Mouse (Mus musculus) neural tube, embryonic 15.5 days (tissue): Measurements from ENCODE around the gene 4930523C07Rik. TPM values are rescaled to one million over a fixed set of nuclear protein-coding genes. Genes with fewer than 3 reads are reported as not detected.

Experiments used
- ATAC-seq: fragments of 200-750 bp; cut with Nextera tagmentation; 2 replicates; pipeline ENCODE4 v1.8.0; 2017; ENCODE audit warnings: mild to moderate bottlenecking, moderate TSS enrichment, moderate library complexity; ENCODE audit not compliant: low FRiP score
- H3K27ac ChIP-seq: fragments of 300-500 bp; sonication (generic); replicated peaks from 2 replicates; pipeline ENCODE4 v1.5.1; 2015; ENCODE audit warnings: mild to moderate bottlenecking, inconsistent platforms
- H3K27me3 ChIP-seq: fragments of 300-500 bp; sonication (generic); replicated peaks from 2 replicates; pipeline ENCODE4 v1.6.1; 2015; ENCODE audit warnings: inconsistent platforms
- H3K36me3 ChIP-seq: fragments of 300-500 bp; sonication (generic); 2 replicates; pipeline ENCODE4 v1.6.1; 2015; ENCODE audit warnings: inconsistent platforms
- H3K4me1 ChIP-seq: fragments of 300-500 bp; sonication (generic); 2 replicates; pipeline ENCODE4 v1.6.1; 2015; ENCODE audit warnings: inconsistent platforms
- H3K4me2 ChIP-seq: fragments of 300-500 bp; sonication (generic); 2 replicates; pipeline ENCODE4 v1.6.1; 2015; ENCODE audit warnings: inconsistent platforms, mild to moderate bottlenecking, moderate library complexity
- H3K4me3 ChIP-seq: fragments of 300-500 bp; sonication (generic); replicated peaks from 2 replicates; pipeline ENCODE4 v1.5.1; 2015; ENCODE audit warnings: mild to moderate bottlenecking, inconsistent platforms
- H3K9ac ChIP-seq: fragments of 300-500 bp; sonication (generic); replicated peaks from 2 replicates; pipeline ENCODE4 v1.6.1; 2015; ENCODE audit warnings: mild to moderate bottlenecking, inconsistent platforms
- H3K9me3 ChIP-seq: fragments of 300-500 bp; sonication (generic); replicated peaks from 2 replicates; pipeline ENCODE4 v1.6.1; 2016; ENCODE audit warnings: inconsistent platforms
- WGBS: fragments of 180-500 bp; shearing (Covaris S2); methylation state at CpG from one replicate; pipeline ENCODE4 v1.1.7; 2015; ENCODE audit warnings: mixed read lengths; 5-methylcytosine and 5-hydroxymethylcytosine counted together
- polyA plus RNA-seq: library from polyadenylated mRNA; unstranded; fragments of >200 nt; fragmentation: Nextera tagmentation; extraction: Ambion mirVana; gene quantifications from 2 replicates; pipeline ENCODE4 v1.2.1, GENCODE M21; 2015

Gene 4930523C07Rik
- polyA plus RNA-seq, 1 experiment from 2014 or later = 3.4 TPM

GRCm38 (mm10) chr1:160061725-160062366 is 17.7 kb downstream of the 4930523C07Rik start:
- 58% methylated on average over 3 of the region's 3 CpGs for WGBS

DNA sequence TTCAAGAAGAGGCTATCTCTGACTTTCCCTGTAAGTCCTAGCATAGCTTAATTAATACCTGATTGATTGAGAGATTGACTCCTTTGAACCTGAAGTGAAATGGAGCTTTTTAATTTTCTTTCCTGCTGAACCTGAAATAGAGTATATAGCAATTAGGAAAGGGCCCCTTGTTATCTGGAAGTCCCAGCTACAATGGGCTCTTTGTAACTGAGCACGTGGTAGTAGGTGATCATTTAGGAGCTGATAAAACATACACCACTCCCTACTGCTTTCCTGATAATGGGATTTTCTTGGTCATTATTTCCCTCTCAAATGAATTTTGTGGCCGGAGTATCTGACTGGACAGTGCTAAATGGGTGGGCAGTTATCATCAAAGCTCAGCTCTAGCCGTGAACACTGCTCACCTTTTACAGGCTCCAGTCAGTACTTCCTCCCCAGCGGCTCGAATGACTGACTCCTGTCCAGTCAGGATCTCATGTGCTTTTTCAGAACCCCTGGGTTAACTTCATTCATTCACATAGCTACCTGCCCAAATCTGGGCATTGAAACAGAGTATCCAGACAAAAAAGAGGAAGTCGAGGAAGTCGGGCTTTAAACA is 20.5 kb downstream of the 4930523C07Rik start:
- Histone ChIP-seq H3K9ac (no peak overlapping the region), H3K4me2 (no peak overlapping the region), H3K4me3 (no peak overlapping the region), H3K9me3 (no peaks in the 10 kb centered on the region), H3K27me3 (no peaks in the 10 kb centered on the region), H3K27ac (no peak overlapping the region), H3K4me1 (no peaks in the 10 kb centered on the region), H3K36me3 (no peaks in the 10 kb centered on the region)
- WGBS = 80% methylated on average over 7 of the region's 7 CpGs
- ATAC-seq = no peak

More at GRCm38 (mm10) chr1:160061725-160062366, 17.7 kb downstream of the 4930523C07Rik start:
- no peak for ATAC-seq
- H3K36me3 ChIP-seq = no peaks in the 10 kb centered on the region
- H3K27me3 ChIP-seq = no peaks in the 10 kb centered on the region
- no peak overlapping the region for H3K4me2 ChIP-seq
- no peak overlapping the region for H3K27ac ChIP-seq
- H3K4me3 ChIP-seq = no peak overlapping the region
- H3K9ac ChIP-seq = no peak overlapping the region
- no peaks in the 10 kb centered on the region for H3K9me3 ChIP-seq
- no peaks in the 10 kb centered on the region for H3K4me1 ChIP-seq

DNA sequence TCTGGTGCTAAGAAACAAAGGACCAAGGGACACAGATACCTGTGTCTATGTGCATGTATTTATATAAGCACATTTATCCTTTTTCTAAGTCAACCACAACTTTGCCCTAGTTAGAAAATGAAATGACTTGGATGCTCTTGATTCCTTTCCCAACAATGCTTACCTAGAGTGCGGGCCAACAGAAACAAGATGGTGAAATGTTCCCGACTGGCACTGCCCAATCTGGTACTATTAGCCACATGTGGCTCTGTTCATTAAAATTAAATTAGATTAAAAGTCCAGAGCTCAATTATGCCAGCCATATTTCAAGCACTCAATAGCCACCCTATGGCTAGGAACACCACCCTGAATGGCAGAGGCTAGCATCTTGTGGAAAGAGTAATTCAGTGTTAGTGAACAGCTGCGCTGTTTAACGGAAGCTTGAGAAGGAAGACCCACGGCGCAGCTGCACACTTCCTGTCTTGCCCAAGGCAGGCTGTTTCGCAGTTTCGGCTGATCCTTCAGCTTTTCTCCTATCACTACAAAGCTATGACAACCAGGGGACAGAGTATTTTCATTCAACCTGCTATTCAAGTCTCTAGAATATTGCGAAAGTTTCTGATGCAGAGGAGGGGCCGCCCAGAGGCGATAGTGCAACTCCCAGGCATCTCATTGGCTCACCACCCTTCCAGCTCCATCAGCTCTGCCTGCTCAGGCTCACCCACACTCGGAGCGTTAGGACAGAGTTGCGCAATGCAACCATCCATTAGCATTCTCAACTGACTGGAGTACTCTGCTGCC is 34.9 kb downstream of the 4930523C07Rik start:
- Histone ChIP-seq H3K4me2 (peak overlapping the region; percentile 36), H3K27ac (no peak overlapping the region), H3K9me3 (no peaks in the 10 kb centered on the region), H3K36me3 (no peaks in the 10 kb centered on the region), H3K4me3 (0 out of 2 replicates have a peak overlapping the region, but pooled peaks have one; percentile 2), H3K9ac (no peak overlapping the region), H3K27me3 (peaks cover 12% of the 10 kb centered on the region), H3K4me1 (0 out of 2 replicates have a peak, but pooled peaks cover 4% of the 10 kb centered on the region)
- WGBS = 61% methylated on average over 14 of the region's 14 CpGs
- ATAC-seq = no peak

- Histone ChIP-seq H3K27ac (no peak overlapping the region), H3K36me3 (no peaks in the 10 kb centered on the region), H3K4me3 (no peak overlapping the region), H3K9ac (no peak overlapping the region), H3K4me2 (no peak overlapping the region), H3K27me3 (peaks cover 12% of the 10 kb centered on the region), H3K9me3 (no peaks in the 10 kb centered on the region), H3K4me1 (0 out of 2 replicates have a peak, but pooled peaks cover 4% of the 10 kb centered on the region)
- ATAC-seq = peak; percentile 29; the same call in 1 of the 2 replicates
- 26% methylated on average over 2 of the region's 2 CpGs for WGBS
Observed at GRCm38 (mm10) chr1:160080800-160081436, 36.7 kb downstream of the 4930523C07Rik start.

DNA sequence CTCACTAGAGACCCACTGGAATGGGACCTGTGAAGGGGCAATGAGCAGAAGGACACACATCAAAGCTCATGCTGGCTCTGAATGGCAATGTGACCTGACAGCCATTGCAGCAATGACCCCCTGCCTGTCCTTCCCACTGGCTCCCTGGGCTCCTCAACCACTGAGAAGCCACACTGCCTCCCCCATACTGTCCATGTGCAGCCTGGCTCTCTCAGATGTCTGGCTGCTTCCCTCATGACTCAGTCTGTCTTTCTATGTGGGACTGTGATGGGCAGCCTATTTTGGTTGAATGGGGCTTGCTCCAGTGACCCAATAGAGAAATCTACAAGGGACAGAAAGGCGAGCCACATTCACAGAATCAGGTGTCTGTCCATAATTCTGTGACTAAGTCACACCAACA is 38.5 kb downstream of the 4930523C07Rik start:
- WGBS = 93% methylated on average over 1 of the region's 1 CpGs
- H3K9ac ChIP-seq = no peak overlapping the region

DNA sequence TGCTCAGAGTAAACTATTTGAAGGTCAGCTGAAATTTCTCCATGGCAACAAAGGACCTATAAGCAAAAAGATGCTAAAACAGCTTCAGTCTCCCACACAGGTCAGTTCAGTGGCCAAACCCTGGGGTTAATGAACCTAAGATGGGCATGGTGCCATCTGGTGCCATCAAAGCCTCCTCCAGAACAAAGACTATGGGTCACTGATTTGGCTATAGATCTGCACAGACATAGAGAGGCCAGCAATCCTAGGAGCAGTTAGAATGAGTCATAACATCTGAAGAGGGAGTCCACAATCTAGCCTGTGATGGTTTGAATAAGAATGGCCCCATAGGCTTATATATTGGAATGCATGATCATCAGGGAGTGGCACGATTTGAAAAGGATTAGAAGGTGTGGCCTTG is 40.1 kb downstream of the 4930523C07Rik start:
- Histone ChIP-seq H3K36me3 (no peaks in the 10 kb centered on the region), H3K27me3 (peaks cover 12% of the 10 kb centered on the region), H3K4me1 (0 out of 2 replicates have a peak, but pooled peaks cover 3% of the 10 kb centered on the region), H3K4me2 (no peak overlapping the region), H3K9ac (no peak overlapping the region), H3K27ac (no peak overlapping the region), H3K4me3 (no peak overlapping the region), H3K9me3 (no peaks in the 10 kb centered on the region)
- ATAC-seq = no peak
- 97% methylated on average over 1 of the region's 1 CpGs for WGBS

More for the DNA sequence above, 38.5 kb downstream of the 4930523C07Rik start:
- H3K4me2 ChIP-seq = no peak overlapping the region
- no peak overlapping the region for H3K27ac ChIP-seq
- peaks cover 12% of the 10 kb centered on the region for H3K27me3 ChIP-seq
- H3K4me1 ChIP-seq = 0 out of 2 replicates have a peak, but pooled peaks cover 4% of the 10 kb centered on the region
- no peak for ATAC-seq
- H3K4me3 ChIP-seq = no peak overlapping the region
- no peaks in the 10 kb centered on the region for H3K9me3 ChIP-seq
- no peaks in the 10 kb centered on the region for H3K36me3 ChIP-seq

DNA sequence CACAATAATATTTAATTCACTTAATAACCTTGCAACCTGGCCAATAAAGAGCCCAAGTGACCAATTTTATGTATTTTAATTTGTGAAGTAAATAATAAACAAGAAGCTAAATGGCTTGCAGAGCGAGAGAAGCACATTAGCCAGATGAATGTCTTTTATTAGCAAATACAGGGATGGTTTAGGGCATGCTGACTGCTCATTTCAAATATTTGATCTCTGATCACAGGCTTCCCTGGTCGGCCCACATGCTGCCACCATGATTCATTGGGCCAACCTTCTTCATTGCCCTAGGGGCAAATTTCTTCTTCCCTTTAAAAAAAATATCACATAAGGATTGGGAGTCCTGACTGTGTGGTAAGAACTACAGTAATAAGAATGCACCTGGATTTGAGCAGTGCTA is 42.5 kb downstream of the 4930523C07Rik start:
- Histone ChIP-seq H3K9ac (no peak overlapping the region), H3K4me3 (no peak overlapping the region), H3K36me3 (no peaks in the 10 kb centered on the region), H3K27ac (no peak overlapping the region), H3K4me1 (no peaks in the 10 kb centered on the region), H3K9me3 (no peaks in the 10 kb centered on the region), H3K27me3 (peaks cover 9% of the 10 kb centered on the region), H3K4me2 (no peak overlapping the region)
- ATAC-seq = peak; percentile 84
- WGBS = 36% methylated on average over 2 of the region's 2 CpGs

- Histone ChIP-seq H3K9me3 (no peaks in the 10 kb centered on the region), H3K4me2 (no peak overlapping the region), H3K4me1 (no peaks in the 10 kb centered on the region), H3K27ac (no peak overlapping the region), H3K9ac (no peak overlapping the region), H3K4me3 (no peak overlapping the region), H3K36me3 (no peaks in the 10 kb centered on the region), H3K27me3 (no peaks in the 10 kb centered on the region)
- 90% methylated on average over 5 of the region's 5 CpGs for WGBS
- no peak for ATAC-seq
Observed at GRCm38 (mm10) chr1:160099659-160100302, 55.6 kb downstream of the 4930523C07Rik start.

DNA sequence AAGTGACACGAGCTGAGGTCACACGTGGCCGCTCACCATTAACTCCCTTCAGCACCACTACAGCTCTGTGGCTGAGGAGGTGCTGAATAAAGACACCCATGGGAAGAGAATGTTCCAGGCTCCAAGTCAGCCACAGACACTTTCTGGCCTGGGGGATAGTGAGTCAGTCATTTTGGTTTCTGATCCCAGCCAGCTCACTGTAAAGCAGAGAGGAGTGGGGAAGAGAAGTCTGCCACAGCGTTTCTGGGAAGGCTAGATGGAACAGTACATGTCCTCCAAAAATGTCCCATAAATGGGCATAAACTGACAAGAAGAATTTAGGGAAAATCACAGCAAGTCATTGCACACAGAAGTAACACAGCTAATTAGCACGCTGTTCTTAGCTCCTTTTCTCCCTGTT is 56.8 kb downstream of the 4930523C07Rik start:
- H3K4me1 ChIP-seq = no peaks in the 10 kb centered on the region
- no peaks in the 10 kb centered on the region for H3K27me3 ChIP-seq
- no peak overlapping the region for H3K4me3 ChIP-seq
- 80% methylated on average over 5 of the region's 5 CpGs for WGBS
- H3K4me2 ChIP-seq = no peak overlapping the region
- H3K27ac ChIP-seq = no peak overlapping the region
- no peak overlapping the region for H3K9ac ChIP-seq
- H3K36me3 ChIP-seq = no peaks in the 10 kb centered on the region
- no peak for ATAC-seq
- no peaks in the 10 kb centered on the region for H3K9me3 ChIP-seq

DNA sequence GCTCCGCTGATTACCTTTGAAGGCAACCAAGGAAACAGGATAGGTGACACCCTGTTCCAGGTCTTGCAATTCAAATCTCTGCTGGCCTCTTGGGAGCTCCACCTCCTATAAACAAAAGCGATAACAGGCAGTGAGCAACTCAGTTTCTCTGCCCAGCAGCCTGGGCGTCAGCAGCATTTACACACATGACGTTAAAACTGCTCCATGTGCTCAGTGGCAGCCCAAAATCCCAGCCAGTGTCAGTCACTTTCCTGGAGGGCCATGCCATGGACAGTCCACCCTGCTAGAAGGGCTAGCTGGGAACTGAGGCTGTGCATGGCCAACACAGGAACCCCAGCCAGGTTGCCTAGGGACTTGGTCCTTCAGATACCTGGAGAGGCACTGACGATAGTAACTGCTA is 61.2 kb downstream of the 4930523C07Rik start:
- H3K27me3 ChIP-seq = no peaks in the 10 kb centered on the region
- no peak overlapping the region for H3K9ac ChIP-seq
- H3K4me2 ChIP-seq = no peak overlapping the region
- no peak overlapping the region for H3K4me3 ChIP-seq
- no peak overlapping the region for H3K27ac ChIP-seq
- H3K4me1 ChIP-seq = no peaks in the 10 kb centered on the region
- ATAC-seq = no peak
- H3K36me3 ChIP-seq = no peaks in the 10 kb centered on the region
- no peaks in the 10 kb centered on the region for H3K9me3 ChIP-seq
- 86% methylated on average over 5 of the region's 5 CpGs for WGBS

GRCm38 (mm10) chr1:160108604-160109003 is 64.4 kb downstream of the 4930523C07Rik start:
- H3K36me3 ChIP-seq = no peaks in the 10 kb centered on the region
- H3K4me1 ChIP-seq = no peaks in the 10 kb centered on the region
- no peaks in the 10 kb centered on the region for H3K27me3 ChIP-seq
- no peak overlapping the region for H3K27ac ChIP-seq
- no peak overlapping the region for H3K4me2 ChIP-seq
- no peak overlapping the region for H3K9ac ChIP-seq
- ATAC-seq = no peak
- no peak overlapping the region for H3K4me3 ChIP-seq
- 87% methylated on average over 2 of the region's 2 CpGs for WGBS
- H3K9me3 ChIP-seq = no peaks in the 10 kb centered on the region
